Mouse (Mus musculus) spleen, adult 2 months (tissue): ENCODE data around the gene Ubtd1.

Experiments
- CTCF ChIP-seq: fragments of 200-500 bp; IDR thresholded peaks from 2 replicates; pipeline ENCODE4 v1.5.1; 2011; ENCODE audit warnings: mild to moderate bottlenecking, inconsistent platforms; ENCODE audit not compliant: insufficient read depth, insufficient read length, insufficient replicate concordance; ENCODE audit errors: extremely low read depth
- POLR2A ChIP-seq: fragments of 200-500 bp; IDR thresholded peaks from 2 replicates; pipeline ENCODE4 v1.6.1; 2011; ENCODE audit warnings: low read depth, low read length, inconsistent platforms

DNA sequence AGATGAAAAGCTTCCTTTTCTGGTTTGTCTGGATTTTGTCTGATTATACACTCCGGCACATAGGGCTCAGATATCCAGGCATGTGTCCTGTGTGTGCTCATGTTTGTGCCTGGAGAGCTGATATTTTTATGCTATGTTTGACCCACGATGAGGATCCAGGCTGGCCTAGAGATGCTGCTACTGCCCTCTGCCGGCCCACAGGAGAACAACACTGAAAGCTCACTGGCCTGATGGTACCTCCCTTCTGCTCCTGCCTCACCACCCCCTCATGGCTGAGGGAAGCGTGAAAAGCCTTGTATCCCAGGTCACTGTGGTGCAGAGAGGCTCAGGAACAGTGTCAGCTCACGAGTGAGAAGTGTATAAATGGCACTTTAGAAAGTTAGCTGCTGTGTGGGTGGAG lies 44.6 kb downstream of the Ubtd1 start:
- TF ChIP-seq CTCF: peak; percentile 87; the same call in 1 of the 2 replicates
- no peak for TF ChIP-seq POLR2A
